Mouse (Mus musculus): Measurements from ENCODE around the gene Gprc5c.

The Gprc5c gene

GRCm38 (mm10) chr11:114833166-114833565 lies 17.8 kb upstream of the Gprc5c start:
- DNase-seq (ENCODE audit: low read depth, low spot score): no peak

DNA sequence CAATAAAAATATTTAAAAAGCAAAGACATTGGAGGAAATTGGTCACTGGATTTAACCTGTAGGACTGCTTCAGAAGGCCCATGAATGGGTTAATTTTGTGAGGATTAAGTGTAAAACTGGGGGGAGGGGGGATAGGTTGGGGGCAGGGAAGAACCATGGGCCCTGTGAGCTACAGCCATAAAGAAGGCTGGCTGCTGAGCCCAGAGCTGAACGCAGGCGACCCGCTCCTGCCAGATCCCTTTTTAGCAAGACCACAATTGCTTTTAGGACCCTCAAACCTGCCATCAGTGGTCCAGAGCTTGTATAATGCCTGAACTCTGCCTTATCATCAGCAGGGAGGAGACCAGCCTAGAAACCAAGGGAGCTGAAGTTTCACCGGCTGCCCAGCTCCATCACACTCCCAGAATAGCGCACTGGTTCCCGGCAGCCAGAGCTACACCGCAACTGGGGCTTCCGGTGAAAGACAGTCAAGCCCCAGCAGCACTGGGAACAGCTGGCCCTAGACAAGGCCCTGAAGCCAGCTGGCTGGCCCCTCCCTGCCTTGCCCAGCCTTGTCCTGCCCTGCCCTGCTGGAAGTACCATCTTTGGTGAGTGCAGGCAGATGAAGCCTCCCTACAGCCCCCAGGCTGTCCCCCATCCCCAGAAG lies 7.0 kb upstream of the Gprc5c start:
- DNase-seq (ENCODE audit: low read depth, low spot score): no peak

DNA sequence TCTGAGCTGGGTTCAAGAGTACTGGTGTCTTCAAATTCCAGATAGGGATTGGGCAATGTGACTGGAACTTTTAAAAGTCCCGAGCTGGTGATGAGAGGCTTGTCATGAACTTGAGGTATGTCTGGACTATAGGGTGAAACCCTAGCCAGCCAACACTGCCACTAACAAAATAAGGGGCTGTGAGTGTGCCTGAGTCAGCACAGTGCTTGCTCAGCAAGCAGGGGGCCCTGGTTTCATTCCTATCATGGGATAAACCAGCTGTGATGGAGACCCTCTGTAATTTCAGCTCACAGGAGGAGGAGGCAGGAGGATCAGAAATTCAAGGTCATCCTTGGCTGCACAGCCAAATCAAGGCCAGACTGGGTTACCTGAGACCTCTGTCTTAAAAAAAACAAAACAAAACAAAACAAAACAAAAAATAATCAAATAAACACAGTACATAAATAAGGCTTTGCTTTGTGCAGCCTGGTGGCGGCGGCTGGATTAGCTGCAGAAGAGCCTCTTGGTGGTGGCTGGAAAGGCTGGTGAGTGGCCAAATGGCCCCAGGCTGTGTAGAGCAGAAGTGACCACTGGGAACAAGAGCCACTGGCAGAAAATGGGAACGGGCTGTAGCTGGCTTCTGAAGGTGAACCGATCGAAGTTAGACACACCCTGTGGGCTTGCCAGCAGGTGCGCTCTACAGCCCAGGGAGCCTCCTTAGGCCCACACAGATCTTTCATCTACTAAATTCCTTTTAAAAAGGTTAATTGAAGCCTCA lies 6.3 kb upstream of the Gprc5c start:
- no peak for DNase-seq (ENCODE audit: low read depth, low spot score)

DNA sequence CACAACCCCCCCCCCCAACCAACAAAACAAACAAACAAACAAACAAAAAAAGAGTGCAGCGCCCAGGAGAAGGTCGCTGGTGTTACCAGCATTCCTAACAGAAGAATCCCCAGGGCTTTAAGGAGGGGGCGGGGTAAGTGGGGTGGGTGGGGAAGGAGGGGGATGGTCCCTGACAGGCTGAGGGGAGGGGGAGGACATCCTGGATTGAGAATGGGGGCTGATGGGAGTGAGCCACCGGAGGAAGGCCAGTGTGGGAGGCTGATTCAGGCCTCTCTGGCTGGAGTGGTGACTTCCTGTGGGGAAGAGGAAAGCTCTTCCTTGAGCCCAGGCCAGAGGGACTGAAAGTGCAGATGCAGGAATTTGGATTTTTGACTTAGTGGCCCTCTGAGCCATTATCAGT lies 4.6 kb upstream of the Gprc5c start:
- DNase-seq (ENCODE audit: low read depth, low spot score): no peak

DNA sequence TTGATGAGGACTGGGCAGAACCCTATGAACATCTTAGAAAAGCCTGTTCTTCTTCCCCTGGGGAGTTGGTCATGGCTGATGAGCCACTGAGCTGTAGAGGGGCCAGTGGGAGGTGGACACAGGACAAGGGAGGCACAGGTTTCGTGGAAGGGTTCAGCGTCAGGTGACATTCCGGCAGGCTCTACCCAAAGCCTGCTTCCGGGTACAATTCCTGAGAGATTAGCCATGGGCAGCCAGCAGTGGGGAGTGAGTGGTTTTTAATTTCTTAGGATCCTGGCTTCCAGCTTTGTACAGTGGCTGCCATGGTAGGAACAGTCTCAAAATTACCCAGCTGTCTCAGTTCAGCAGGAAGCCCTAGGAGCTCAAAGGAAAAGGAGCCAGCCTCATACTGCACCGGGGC lies 3.9 kb upstream of the Gprc5c start:
- no peak for DNase-seq (ENCODE audit: low read depth, low spot score)

DNA sequence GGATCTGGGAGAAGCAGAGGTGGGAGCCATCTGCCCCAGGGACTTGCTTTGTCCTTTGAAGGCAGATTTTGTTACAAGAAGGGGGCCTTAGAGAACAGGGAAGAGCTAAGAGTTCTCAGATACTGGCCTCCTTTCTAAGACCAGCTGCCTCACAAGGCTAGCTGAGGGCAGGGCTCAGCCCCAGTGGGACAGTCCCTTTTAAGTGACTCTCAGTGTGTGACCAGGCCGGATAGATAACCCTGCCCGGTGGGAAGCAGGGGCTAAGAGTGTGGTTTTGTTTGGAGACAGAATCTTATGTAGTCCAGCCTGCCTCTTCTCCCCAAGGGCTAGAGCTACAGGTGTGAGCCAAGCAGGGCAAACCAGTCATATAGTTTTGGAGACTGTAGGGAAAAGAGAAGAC lies 1.4 kb upstream of the Gprc5c start:
- no peak for DNase-seq (ENCODE audit: low read depth, low spot score)

DNA sequence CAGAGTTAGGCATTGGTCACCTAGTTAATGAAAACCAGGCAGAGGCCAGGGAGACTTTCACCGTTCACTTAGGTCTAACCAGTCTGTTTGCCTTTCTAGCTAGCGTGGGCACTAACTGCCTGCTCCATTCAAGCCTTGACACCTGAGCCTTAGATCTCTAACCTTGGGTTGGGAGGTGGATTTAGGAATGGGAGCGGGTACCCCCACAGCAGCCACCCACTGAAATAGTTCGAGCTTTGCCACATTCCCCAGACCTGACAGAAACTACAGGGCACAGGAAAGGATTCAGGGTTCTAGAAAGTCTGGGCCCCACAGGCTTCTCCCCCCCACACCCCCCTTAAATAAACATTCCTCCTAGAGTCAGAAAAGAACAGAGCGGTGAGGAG lies 893 bp upstream of the Gprc5c start:
- DNase-seq (ENCODE audit: low read depth, low spot score): no peak

- no peak for DNase-seq (ENCODE audit: low read depth, low spot score)
Observed at GRCm38 (mm10) chr11:114851269-114851607, 286 bp downstream of the Gprc5c start.

- DNase-seq (ENCODE audit: low read depth, low spot score): no peak
Observed at GRCm38 (mm10) chr11:114851608-114852310, 807 bp downstream of the Gprc5c start.

- no peak for DNase-seq (ENCODE audit: low read depth, low spot score)
Observed at GRCm38 (mm10) chr11:114852311-114853173, 1.6 kb downstream of the Gprc5c start.

GRCm38 (mm10) chr11:114853174-114853838 lies 2.4 kb downstream of the Gprc5c start:
- DNase-seq (ENCODE audit: low read depth, low spot score): no peak

DNA sequence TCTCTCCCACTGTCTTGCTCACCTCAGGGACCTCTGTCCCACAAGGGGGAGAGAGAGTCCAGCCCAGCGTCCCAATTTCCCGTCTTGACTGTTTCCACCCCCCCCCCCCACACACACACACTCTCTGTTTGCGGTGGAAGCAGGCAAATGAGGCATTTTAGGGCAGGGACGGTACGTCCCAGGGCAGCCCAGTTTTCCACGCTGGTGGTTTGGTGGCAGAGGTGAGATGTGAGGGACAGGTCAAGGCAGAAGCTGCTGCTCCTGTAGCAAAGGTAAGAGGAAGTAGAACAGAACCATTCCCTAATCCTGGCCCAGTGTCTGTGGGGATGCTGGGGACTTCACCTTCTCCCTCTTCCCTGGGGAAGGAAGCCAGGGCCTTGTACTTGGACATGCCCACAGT lies 3.6 kb downstream of the Gprc5c start:
- no peak for DNase-seq (ENCODE audit: low read depth, low spot score)

DNA sequence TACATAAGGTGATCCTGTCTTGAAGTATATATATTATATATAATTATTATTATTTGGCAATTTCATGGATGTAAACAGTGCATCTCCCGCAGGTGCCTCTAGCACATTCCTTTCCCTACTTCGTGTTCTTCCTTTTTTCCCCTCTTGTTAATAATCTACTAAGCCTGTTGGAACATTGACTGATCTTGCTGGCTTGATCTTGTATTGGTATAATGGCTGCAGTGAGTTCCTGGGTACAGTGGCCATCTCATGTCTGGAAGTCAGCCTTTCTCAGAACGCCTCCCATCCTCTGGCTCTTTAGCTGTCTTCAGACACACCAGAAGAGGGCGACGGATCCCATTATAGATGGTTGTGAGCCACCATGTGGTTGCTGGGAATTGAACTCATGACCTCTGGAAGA lies 5.2 kb downstream of the Gprc5c start:
- DNase-seq (ENCODE audit: low read depth, low spot score): no peak

DNA sequence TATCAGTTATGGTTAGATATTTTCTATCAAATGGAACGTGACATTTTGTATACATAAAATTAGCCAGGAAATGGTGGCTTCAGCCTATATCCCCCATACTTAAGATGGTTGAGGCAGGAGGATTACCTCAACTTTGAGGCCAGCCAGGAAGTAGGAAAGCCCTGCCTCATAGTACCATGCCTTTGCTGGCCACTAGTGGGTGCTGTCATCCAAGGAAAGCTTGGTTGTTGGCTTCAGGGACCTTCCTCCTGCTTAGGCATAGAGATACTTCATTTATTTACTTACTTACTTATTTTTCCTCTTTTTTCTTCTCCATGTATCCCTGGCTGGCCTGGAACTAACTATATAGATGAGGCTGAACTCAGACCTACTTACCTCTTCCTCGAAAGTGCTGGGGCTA lies 7.7 kb downstream of the Gprc5c start:
- DNase-seq (ENCODE audit: low read depth, low spot score): no peak

DNA sequence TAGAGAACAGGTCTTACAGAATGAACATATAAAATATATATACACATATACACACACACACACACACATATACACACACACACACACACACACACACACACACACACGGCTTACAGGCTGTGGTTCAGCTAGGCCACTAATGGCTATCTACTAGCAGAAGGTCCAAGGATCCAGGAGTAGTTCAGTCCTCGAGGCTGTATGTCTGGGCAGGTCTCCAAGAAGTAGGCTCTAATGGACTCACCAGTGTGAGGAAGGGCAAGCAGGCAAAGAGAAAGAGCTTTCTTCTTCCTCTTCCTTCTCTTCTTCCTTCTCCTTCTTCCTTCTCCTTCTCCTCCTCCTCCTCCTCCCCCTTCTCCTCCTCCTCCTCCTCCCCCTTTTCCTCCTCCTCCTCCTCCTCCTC lies 10.1 kb downstream of the Gprc5c start:
- no peak for DNase-seq (ENCODE audit: low read depth, low spot score)

- DNase-seq (ENCODE audit: low read depth, low spot score): no peak
Observed at GRCm38 (mm10) chr11:114862687-114863086, 11.7 kb downstream of the Gprc5c start.

GRCm38 (mm10) chr11:114863918-114864420 lies 13.0 kb downstream of the Gprc5c start:
- DNase-seq (ENCODE audit: low read depth, low spot score): no peak

DNA sequence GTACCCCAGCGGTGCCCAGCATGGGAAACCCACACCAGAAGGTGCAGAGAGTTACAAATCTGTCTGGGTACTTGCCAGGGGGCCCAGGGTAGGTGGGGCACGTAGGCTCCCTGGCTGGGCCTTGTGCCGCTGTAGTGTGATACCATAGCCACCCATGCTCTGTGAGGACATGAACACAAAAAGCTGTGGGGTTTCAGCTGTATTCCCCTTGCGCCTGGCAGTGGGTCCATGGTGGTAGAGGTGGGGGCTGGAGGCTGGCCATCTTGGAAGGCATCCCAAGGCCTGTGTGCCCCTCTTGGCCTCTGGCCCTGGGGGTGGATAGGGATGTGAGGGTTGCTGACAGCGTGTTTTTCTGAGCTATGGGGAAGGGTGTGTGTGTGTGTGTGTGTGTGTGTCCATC lies 15.0 kb downstream of the Gprc5c start:
- no peak for DNase-seq (ENCODE audit: low read depth, low spot score)

DNA sequence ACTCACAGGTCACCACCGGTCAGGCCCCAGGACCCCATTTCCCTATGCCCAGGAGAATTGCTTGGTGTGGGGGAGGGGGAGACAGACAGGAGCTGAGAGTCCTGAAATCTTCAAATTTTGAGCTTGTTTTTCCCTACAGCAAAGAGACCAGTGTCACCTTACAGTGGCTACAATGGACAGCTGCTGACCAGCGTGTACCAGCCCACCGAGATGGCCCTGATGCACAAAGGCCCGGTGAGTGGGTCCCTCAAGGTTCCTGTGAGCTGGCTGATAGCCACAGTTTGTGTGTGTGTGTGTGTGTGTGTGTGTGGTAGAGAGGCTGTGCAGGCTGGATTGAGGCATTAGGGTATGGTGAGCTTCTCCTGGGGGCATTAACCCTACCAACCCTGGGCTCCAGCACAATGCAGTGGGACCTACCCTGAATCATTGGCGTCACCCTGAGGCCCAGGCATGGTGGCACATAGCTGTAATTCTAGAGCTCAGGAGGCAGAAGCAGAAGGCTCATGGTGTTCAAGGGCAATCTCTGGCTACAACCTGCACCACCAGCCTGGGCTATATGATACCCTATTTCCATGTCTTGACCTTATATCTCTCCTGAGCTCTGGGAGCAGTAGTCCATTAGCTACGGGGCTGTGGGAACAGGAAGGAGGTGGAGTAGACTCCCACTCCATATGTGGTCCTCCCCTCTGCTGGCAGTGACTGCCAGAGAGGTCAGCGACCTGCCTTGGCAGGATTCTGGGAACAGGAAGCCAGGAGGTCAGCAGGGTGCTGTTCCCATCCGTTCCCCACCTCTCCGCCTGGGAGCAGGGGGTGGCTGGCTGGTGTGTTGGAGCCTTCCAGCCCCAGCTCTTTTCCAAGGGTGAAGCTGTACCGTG lies 15.8 kb downstream of the Gprc5c start:
- DNase-seq (ENCODE audit: low read depth, low spot score): no peak

All from c-Kit-negative CD71-positive TER-119-positive erythroid progenitor cells, embryonic 14.5 days (primary cell).